Mouse (Mus musculus) neural tube, embryonic 13.5 days (tissue): Measurements from ENCODE around the gene Mrps18b. TPM values are rescaled to one million over a fixed set of nuclear protein-coding genes. Genes with fewer than 3 reads are reported as not detected.

ENCODE experiments used
- ATAC-seq: fragments of 200-750 bp; cut with Nextera tagmentation; 2 replicates; pipeline ENCODE4 v1.8.0; 2017; ENCODE audit warnings: low read depth, mild to moderate bottlenecking, moderate TSS enrichment, moderate library complexity
- H3K27ac ChIP-seq: fragments of 300-500 bp; sonication (generic); replicated peaks from 2 replicates; pipeline ENCODE4 v1.5.1; 2015; ENCODE audit warnings: moderate library complexity, mild to moderate bottlenecking, inconsistent platforms
- H3K27me3 ChIP-seq: fragments of 300-500 bp; sonication (generic); 2 replicates; pipeline ENCODE4 v1.6.1; 2015; ENCODE audit warnings: mild to moderate bottlenecking, inconsistent platforms
- H3K36me3 ChIP-seq: fragments of 300-500 bp; sonication (generic); 2 replicates; pipeline ENCODE4 v1.6.1; 2015; ENCODE audit warnings: mild to moderate bottlenecking, inconsistent platforms
- H3K4me1 ChIP-seq: fragments of 300-500 bp; sonication (generic); replicated peaks from 2 replicates; pipeline ENCODE4 v1.6.1; 2015; ENCODE audit warnings: inconsistent platforms
- H3K4me2 ChIP-seq: fragments of 300-500 bp; sonication (generic); 2 replicates; pipeline ENCODE4 v1.6.1; 2015; ENCODE audit warnings: inconsistent platforms, mild to moderate bottlenecking, moderate library complexity
- H3K4me3 ChIP-seq: fragments of 300-500 bp; sonication (generic); 2 replicates; pipeline ENCODE4 v1.5.1; 2015; ENCODE audit warnings: mild to moderate bottlenecking, inconsistent platforms
- H3K9ac ChIP-seq: fragments of 300-500 bp; sonication (generic); 2 replicates; pipeline ENCODE4 v1.6.1; 2015; ENCODE audit warnings: moderate library complexity, mild to moderate bottlenecking, inconsistent platforms
- H3K9me3 ChIP-seq: fragments of 300-500 bp; sonication (generic); 2 replicates; pipeline ENCODE4 v1.6.1; 2016; ENCODE audit warnings: inconsistent platforms
- WGBS: fragments of 180-500 bp; shearing (Covaris S2); methylation state at CpG from one replicate; pipeline ENCODE4 v1.1.7; 2015; 5-methylcytosine and 5-hydroxymethylcytosine counted together
- polyA plus RNA-seq: library from polyadenylated mRNA; unstranded; fragments of >200 nt; fragmentation: Nextera tagmentation; extraction: Ambion mirVana; gene quantifications from 2 replicates; pipeline ENCODE4 v1.2.1, GENCODE M21; 2015

Mrps18b gene
- polyA plus RNA-seq, 1 experiment from 2014 or later: 62.7 TPM

DNA sequence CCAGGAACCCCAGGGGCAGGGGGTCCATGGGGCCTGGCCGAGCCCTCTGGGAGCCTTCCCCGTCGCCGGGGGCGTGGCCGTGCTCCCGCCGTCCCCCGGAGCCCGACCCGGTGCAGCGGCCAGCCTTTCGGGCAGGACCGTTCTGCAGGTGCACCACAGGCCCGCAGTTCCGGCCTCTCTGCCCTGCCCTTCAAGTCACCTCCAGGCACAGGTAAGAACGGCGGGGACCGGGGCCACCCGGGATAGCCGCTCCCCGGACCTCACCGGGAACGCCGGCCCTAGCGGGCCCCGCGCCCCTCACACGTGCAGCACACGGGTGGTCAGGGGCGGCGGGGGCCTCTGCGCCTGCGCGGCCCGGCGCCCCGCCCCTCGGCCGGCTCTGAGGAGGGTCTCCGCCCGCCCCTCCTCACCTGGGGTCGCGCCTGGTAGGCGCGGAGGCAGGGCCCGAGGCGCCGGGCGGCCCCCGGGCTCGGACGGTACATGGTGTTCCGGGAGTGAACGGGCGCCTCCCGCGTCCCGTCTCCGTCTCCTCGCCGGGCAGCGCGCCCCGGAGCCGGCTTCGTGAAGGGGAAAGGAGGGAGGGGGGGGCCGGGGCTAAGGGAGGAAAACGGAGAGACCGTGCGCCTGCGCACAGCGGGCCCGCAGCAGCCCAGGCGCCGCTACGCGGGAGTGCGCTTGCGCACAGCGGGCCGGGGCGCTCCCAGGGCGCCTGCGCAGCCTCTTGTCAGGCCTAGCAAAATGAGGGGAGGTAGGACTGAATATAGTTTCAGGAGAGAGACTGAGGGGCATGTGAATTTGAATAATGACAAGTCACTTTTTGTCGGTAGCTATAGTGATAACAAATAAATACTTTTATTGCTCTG lies 19.2 kb downstream of the Mrps18b start, which contains the start of gene 2310061I04Rik:
2310061I04Rik (minus strand) TSS at position 651 of the 863 bp plus-strand sequence.
- Histone ChIP-seq H3K27ac (peak within 1 kb of the TSS; percentile 97), H3K4me2 (peak within 1 kb of the TSS; percentile 93), H3K36me3 (peaks cover 69% of the 10 kb centered on the region), H3K27me3 (no peaks in the 10 kb centered on the region), H3K4me1 (peaks cover 20% of the 10 kb centered on the region), H3K4me3 (peak within 1 kb of the TSS; percentile 64), H3K9me3 (no peaks in the 10 kb centered on the region), H3K9ac (peak within 1 kb of the TSS; percentile 85)
- ATAC-seq: peak; percentile 94
- 1% methylated on average over 76 of the region's 86 CpGs for WGBS

DNA sequence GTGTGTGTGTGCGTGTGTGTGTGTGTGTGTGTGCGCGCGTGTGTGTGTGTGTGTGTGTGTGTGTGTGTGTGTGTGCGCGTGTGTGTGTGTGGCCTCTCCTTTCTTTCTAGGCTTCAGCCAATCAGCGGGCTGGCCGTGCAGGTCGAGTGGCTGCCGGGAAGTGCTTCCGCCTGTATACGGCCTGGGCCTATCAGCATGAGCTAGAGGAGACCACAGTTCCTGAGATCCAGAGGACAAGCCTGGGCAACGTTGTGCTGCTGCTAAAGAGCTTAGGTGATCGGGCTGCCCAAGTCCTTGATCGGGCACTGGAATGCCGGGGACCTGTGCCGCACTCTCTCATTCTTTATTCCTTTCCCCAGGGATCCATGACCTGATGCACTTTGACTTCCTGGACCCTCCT lies 28.5 kb downstream of the Mrps18b start:
- no peaks in the 10 kb centered on the region for H3K9me3 ChIP-seq
- no peak overlapping the region for H3K27ac ChIP-seq
- H3K9ac ChIP-seq: no peak overlapping the region
- H3K27me3 ChIP-seq: no peaks in the 10 kb centered on the region
- no peak for ATAC-seq
- no peaks in the 10 kb centered on the region for H3K4me1 ChIP-seq
- no peak overlapping the region for H3K4me2 ChIP-seq
- no peak overlapping the region for H3K4me3 ChIP-seq
- 86% methylated on average over 11 of the region's 17 CpGs for WGBS
- H3K36me3 ChIP-seq: peaks cover 98% of the 10 kb centered on the region

DNA sequence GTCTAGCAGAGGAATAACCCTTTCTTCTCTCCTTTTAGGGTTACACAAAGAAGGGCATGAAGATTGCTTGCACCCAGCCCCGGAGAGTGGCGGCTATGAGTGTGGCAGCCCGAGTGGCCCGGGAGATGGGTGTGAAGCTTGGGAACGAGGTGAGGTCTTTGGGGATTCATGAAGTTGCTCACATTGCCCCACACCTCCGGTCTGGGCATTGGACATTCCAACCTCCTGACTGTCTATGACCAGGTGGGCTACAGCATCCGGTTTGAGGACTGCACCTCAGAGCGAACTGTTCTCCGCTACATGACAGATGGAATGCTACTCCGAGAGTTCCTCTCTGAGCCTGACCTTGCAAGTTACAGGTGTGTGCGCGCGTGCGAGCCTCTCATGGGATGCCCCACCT lies 32.4 kb downstream of the Mrps18b start:
- 93% methylated on average over 14 of the region's 14 CpGs for WGBS
- Histone ChIP-seq H3K4me1 (peaks cover 15% of the 10 kb centered on the region), H3K27me3 (no peaks in the 10 kb centered on the region), H3K4me3 (no peak overlapping the region), H3K4me2 (no peak overlapping the region), H3K9ac (no peak overlapping the region), H3K27ac (no peak overlapping the region), H3K9me3 (no peaks in the 10 kb centered on the region), H3K36me3 (peaks cover 74% of the 10 kb centered on the region)
- no peak for ATAC-seq

DNA sequence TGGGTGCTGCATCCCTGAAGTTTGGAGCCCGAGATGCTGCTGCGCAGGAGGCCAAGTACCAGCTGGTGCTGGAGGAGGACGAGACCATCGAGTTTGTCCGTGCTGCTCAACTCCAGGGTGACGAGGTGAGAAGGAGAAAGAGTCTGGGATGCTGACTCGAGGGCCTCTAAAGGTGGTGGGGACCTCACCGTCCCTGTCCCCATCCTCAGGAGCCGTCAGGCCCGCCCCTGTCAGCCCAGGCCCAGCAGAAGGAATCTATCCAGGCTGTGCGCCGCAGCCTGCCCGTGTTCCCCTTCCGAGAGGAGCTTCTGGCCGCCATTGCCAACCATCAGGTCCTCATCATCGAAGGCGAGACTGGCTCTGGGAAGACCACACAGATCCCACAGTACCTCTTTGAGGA lies 33.3 kb downstream of the Mrps18b start:
- Histone ChIP-seq H3K9me3 (no peaks in the 10 kb centered on the region), H3K4me1 (peaks cover 15% of the 10 kb centered on the region), H3K4me3 (no peak overlapping the region), H3K4me2 (no peak overlapping the region), H3K36me3 (peaks cover 67% of the 10 kb centered on the region), H3K9ac (no peak overlapping the region), H3K27ac (no peak overlapping the region), H3K27me3 (no peaks in the 10 kb centered on the region)
- ATAC-seq: no peak
- 96% methylated on average over 17 of the region's 17 CpGs for WGBS

DNA sequence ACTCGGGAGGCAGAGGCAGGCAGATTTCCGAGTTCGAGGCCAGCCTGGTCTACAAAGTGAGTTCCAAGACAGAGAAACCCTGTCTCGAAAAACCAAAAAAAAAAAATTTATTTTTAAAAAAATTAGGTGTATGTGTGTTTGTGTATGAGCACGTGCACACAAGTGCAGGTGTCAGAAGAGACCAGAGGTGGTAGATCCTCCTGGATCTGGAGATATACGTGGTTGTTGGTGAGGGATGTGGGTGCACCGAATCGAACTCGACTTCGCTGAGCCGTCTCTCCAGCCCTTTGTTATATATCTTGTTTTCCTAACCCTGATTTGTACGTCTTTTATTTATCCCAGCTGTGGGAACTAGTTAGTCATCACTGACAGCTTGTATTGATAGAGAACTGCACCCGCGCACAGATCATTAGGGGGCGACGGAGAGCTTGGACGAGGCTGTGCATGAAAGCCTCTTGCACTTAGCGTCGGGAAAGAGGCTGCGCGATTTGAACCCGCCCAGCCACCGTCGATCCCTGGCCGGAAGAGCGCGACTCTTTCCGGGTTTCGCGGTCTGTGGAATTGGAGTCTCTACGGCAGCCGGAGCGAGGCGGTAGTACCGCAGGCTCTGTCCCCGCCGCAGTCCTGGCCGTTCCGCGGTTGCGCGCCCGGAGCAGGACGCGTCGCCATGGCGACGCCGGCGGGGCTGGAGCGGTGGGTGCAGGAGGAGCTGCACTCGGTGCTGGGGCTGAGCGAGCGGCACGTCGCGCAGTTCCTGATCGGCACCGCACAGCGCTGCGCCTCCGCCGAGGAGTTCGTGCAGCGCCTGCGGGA lies 36.7 kb downstream of the Mrps18b start, which contains the start of gene Dhx16:
Dhx16 (plus strand) TSS at position 575 of the 813 bp plus-strand sequence.
- WGBS: 6% methylated on average over 66 of the region's 66 CpGs
- H3K36me3 ChIP-seq: peaks cover 63% of the 10 kb centered on the region
- no peaks in the 10 kb centered on the region for H3K27me3 ChIP-seq
- no peaks in the 10 kb centered on the region for H3K9me3 ChIP-seq
- peak within 1 kb of the TSS; percentile 87 for H3K9ac ChIP-seq
- H3K27ac ChIP-seq: peak within 1 kb of the TSS; percentile 79
- ATAC-seq: peak; percentile 91
- peak within 1 kb of the TSS; percentile 89 for H3K4me2 ChIP-seq
- peak within 1 kb of the TSS; percentile 72 for H3K4me3 ChIP-seq
- peaks cover 15% of the 10 kb centered on the region for H3K4me1 ChIP-seq

DNA sequence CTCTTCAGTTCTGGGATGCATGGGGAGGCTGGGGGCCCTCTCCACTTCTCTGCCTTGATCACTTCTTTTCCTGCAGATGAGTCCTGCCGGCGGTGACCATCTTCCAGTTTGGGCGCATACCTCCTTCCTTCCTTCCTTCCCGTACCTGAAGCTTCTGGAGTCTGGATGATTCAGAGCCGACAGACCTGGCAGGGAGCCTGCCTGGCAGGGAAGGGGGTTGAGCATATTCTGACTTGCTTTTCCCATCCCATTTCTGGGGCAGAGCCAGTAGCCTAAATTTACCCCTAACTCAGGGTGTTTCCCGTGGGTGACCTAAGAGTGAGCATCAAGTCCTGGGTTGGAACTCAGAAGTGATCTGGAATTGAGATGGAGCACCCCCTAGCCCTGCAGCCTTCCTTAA lies 41.5 kb downstream of the Mrps18b start:
- Histone ChIP-seq H3K9me3 (no peaks in the 10 kb centered on the region), H3K4me3 (no peak overlapping the region), H3K36me3 (peaks cover 59% of the 10 kb centered on the region), H3K27ac (no peak overlapping the region), H3K9ac (no peak overlapping the region), H3K4me1 (peaks cover 43% of the 10 kb centered on the region), H3K4me2 (no peak overlapping the region), H3K27me3 (no peaks in the 10 kb centered on the region)
- 90% methylated on average over 6 of the region's 6 CpGs for WGBS
- ATAC-seq: no peak

DNA sequence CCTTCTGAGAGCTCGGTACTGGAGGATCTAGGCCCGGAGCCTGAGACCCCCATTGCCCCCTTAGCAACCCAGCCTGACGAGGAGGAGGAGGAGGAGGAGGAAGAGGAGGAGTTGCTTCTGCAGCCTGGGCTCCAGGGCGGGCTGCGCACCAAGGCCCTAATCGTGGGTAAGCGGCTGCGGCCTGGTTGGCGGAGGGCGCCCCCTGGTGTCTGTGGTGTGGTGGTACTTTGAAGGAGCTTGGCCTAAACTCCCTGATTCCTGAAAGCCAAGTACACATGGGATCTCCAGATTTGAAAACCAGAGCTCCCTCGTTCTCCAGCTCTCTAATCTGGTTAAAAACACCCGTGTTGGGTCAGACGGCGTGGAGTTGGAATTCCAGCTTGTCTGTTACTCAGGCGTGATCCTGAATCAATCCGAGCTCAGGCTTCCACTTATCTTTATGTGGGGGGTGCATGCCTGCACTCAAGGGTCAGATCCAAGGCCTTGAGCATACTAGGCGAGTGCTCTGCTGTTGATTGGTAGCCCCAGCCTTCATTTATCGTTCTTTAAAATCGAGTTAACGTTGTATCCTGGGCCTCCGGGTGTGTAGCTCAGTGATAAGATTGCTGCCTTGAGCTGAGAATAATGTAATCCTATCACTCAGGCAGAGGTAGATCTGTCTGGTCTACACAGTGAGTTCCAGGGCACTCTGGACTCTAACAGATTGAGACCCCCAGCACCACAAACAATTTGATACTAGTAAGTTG lies 42.2 kb downstream of the Mrps18b start:
- Histone ChIP-seq H3K4me2 (peak overlapping the region; percentile 36), H3K9me3 (no peaks in the 10 kb centered on the region), H3K9ac (peak overlapping the region; percentile 52), H3K4me3 (peak overlapping the region; percentile 11; the same call in 1 of the 2 replicates), H3K4me1 (peaks cover 51% of the 10 kb centered on the region), H3K27me3 (no peaks in the 10 kb centered on the region), H3K36me3 (peaks cover 59% of the 10 kb centered on the region), H3K27ac (0 out of 2 replicates have a peak overlapping the region, but pooled peaks have one; percentile 33)
- WGBS: 31% methylated on average over 21 of the region's 21 CpGs
- no peak for ATAC-seq

DNA sequence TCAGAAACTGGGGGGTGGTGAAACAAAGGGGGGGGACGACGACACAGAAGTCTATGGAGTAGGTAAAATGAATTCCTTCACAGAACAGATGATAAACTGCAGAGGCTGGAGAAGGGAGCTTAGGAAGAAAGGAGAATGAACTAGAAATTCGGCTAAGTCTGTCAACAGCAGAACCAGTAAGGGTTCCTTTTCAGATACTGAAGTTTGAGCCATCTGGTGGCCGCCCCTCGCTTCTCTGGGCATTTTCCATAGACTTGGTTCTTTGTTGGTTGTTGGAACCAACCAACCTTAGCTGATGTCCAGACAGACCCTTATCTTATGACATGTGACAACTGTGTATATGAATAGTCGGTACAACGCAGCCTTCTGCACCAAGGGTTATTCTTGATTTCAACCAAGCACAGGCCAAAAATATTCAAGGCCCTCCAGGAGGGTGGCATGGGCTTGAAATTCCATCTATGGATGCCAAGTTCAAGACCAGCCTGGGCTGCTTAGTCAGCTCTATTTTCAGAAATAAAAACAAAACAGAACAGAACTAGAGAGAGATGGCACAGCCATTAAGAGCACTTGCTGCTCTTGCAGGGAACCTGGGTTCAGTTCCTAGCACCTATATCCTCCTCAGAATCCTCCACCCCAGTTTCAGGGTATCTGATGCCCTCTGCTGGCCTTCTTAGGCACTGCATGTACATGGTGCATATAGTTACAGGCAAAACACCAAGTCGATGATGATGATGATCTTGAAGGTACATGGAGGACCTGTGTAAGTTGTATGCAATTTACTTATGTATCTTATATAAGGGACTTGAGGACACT lies 45.1 kb downstream of the Mrps18b start:
- ATAC-seq: no peak
- peak overlapping the region; percentile 98; the same call in 1 of the 2 replicates for H3K27ac ChIP-seq
- H3K4me2 ChIP-seq: peak overlapping the region; percentile 100
- peak overlapping the region; percentile 81 for H3K4me3 ChIP-seq
- H3K4me1 ChIP-seq: peaks cover 73% of the 10 kb centered on the region
- WGBS: 86% methylated on average over 8 of the region's 8 CpGs
- peak overlapping the region; percentile 95 for H3K9ac ChIP-seq
- H3K9me3 ChIP-seq: no peaks in the 10 kb centered on the region
- H3K36me3 ChIP-seq: peaks cover 48% of the 10 kb centered on the region
- H3K27me3 ChIP-seq: no peaks in the 10 kb centered on the region

DNA sequence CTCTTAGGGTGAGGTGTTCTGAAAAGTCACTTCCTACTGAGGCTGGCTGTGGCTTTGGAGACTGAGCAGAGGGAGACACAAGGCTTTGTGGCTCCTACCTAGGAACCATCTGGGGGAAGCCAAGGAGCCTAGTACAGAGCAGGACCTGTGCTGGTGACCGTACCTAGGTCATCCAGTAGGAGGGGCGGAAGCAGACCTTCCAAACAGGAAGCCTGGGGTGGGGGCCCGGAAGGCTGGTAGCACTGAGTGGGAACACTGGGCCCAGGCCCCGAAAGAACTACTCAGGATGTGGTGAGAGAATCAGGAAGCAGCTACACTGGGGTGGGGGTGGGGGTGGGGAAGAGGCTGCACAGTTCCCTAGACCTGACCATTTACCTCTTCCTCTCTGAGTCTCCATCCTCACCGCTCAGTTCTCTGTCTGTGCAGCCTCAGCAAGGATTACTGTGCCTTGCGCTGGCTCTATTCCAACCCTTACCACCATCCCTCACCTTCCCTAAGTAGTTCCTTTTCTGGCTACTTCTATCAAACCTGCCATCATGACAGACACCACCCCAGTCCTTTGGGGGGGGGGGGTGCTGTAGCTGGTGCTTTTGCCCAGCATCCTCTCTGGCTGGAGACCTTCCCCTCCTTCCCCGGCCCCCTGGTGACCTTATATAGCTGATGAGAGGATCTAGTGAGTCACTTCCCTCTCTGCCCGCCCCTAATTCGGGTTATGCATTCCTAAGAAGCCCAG lies 45.9 kb downstream of the Mrps18b start:
- Histone ChIP-seq H3K36me3 (peaks cover 41% of the 10 kb centered on the region), H3K4me3 (peak overlapping the region; percentile 81), H3K4me2 (peak overlapping the region; percentile 100), H3K27ac (peak overlapping the region; percentile 98), H3K4me1 (peaks cover 73% of the 10 kb centered on the region), H3K27me3 (no peaks in the 10 kb centered on the region), H3K9ac (peak overlapping the region; percentile 95), H3K9me3 (no peaks in the 10 kb centered on the region)
- 63% methylated on average over 9 of the region's 9 CpGs for WGBS
- ATAC-seq: no peak

DNA sequence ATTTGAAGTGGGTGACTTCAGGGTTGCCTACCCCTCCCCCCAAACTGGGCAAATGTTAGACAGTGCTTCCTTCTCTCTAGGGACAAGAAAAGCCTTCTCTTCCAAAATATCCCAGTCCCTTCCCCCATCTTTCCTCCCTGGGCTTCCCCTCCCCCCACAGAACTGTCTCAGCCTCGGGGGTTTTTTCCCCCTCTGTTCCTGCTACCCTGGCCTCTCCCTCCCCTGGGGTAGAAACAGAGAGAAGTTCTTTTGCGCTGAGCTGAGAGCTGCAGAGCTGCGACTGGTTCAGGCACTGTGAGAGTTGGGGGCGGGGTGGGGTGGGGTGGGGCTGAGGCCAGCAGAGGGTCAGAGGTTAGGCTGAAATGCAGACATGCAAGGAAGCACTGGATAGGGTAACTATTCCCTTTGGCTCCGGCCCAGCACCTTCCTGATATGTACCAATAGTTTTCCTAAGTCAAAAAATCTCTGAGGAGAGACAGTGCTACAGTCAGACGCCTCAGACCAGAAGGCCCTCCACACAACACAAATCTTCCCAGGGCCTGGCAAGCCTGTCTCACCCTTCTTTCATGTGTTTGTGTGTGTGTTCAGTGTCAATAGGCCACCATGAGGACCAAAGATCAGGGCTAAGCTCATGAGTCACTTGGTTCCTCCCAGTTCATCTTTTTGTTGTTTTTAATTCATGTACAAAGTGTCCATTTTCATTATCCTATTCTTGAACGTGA lies 46.7 kb downstream of the Mrps18b start:
- peaks cover 81% of the 10 kb centered on the region for H3K4me1 ChIP-seq

More for the DNA sequence above, 46.7 kb downstream of the Mrps18b start:
- Histone ChIP-seq H3K27ac (peak overlapping the region; percentile 98), H3K36me3 (peaks cover 33% of the 10 kb centered on the region), H3K9me3 (no peaks in the 10 kb centered on the region), H3K4me2 (peak overlapping the region; percentile 100), H3K9ac (peak overlapping the region; percentile 95), H3K27me3 (no peaks in the 10 kb centered on the region), H3K4me3 (peak overlapping the region; percentile 81)
- no peak for ATAC-seq
- 3% methylated on average over 7 of the region's 7 CpGs for WGBS
